Mouse (Mus musculus) urinary bladder, postnatal 14 days (tissue): Measurements from ENCODE around the gene Krtap10-4.
"Not testable (repeated sequence)": the region's sequence is repeated elsewhere in the genome, so short reads cannot be mapped to it uniquely, and the experiment has no call there.

Source experiments
- DNase-seq: peaks from one replicate; pipeline ENCODE4 v3.0.0; 2021; ENCODE audit warnings: low spot score

Gene Krtap10-4

GRCm38 (mm10) chr10:77826951-77827350 is at the start of gene Krtap10-4:
Krtap10-4 (minus strand) TSS chr10:77827095.
- no peak for DNase-seq

GRCm38 (mm10) chr10:77869651-77870050 is 42.8 kb upstream of the Krtap10-4 start:
- no peak for DNase-seq

GRCm38 (mm10) chr10:77867546-77867945 is 40.7 kb upstream of the Krtap10-4 start:
- DNase-seq, result no peak

- DNase-seq, result no peak
Measured at GRCm38 (mm10) chr10:77864762-77865143, 37.9 kb upstream of the Krtap10-4 start.

GRCm38 (mm10) chr10:77864067-77864761 is 37.3 kb upstream of the Krtap10-4 start:
- DNase-seq, result peak; percentile 84

- DNase-seq, result no peak
Measured at GRCm38 (mm10) chr10:77861675-77862074, 34.8 kb upstream of the Krtap10-4 start, which contains the start of gene Gm3285. Gm3285 (plus strand) TSS chr10:77861975.

GRCm38 (mm10) chr10:77852559-77852958 is 25.7 kb upstream of the Krtap10-4 start, which contains the start of gene Gm10318:
Gm10318 (plus strand) TSS chr10:77852859.
- DNase-seq, result no peak

GRCm38 (mm10) chr10:77847538-77847937 is 20.6 kb upstream of the Krtap10-4 start:
- DNase-seq, result no peak

- no peak for DNase-seq
Measured at GRCm38 (mm10) chr10:77846961-77847360, 20.1 kb upstream of the Krtap10-4 start.

GRCm38 (mm10) chr10:77846503-77846902 is 19.6 kb upstream of the Krtap10-4 start, which contains the start of gene Gm36176:
Gm36176 (plus strand) TSS chr10:77846803.
- DNase-seq, result no peak

GRCm38 (mm10) chr10:77839006-77839405 is 12.1 kb upstream of the Krtap10-4 start:
- DNase-seq, result no peak

- no peak for DNase-seq
Measured at GRCm38 (mm10) chr10:77835647-77836046, 8.8 kb upstream of the Krtap10-4 start, which contains the start of gene Krtap10-10. Krtap10-10 (plus strand) TSS chr10:77835947.

GRCm38 (mm10) chr10:77819203-77819602 is 7.7 kb downstream of the Krtap10-4 start:
- DNase-seq, result no peak

- no peak for DNase-seq
Measured at GRCm38 (mm10) chr10:77818523-77818922, 8.4 kb downstream of the Krtap10-4 start.

- peak; percentile 16 for DNase-seq
Measured at GRCm38 (mm10) chr10:77815514-77815913, 11.4 kb downstream of the Krtap10-4 start.

- DNase-seq, result no peak
Measured at GRCm38 (mm10) chr10:77814382-77814781, 12.5 kb downstream of the Krtap10-4 start, which contains the start of gene Gm2696. Gm2696 (plus strand) TSS chr10:77814682.

- no peak for DNase-seq
Measured at GRCm38 (mm10) chr10:77811743-77812142, 15.2 kb downstream of the Krtap10-4 start, which contains the start of gene Gm9507. Gm9507 (minus strand) TSS chr10:77811843.

GRCm38 (mm10) chr10:77804095-77804494 is 22.8 kb downstream of the Krtap10-4 start:
- DNase-seq, result no peak

GRCm38 (mm10) chr10:77798921-77799508 is 27.9 kb downstream of the Krtap10-4 start, which contains the start of gene Gm19668:
Gm19668 (minus strand) TSS chr10:77799133.
- DNase-seq, result no peak

- DNase-seq, result not testable (repeated sequence)
Measured at GRCm38 (mm10) chr10:77798164-77798920, 28.6 kb downstream of the Krtap10-4 start.

- no peak for DNase-seq
Measured at GRCm38 (mm10) chr10:77797677-77798076, 29.2 kb downstream of the Krtap10-4 start.

- no peak for DNase-seq
Measured at GRCm38 (mm10) chr10:77794976-77795375, 31.9 kb downstream of the Krtap10-4 start, which contains the start of gene Gm9639. Gm9639 (minus strand) TSS chr10:77795076.
